Mouse (Mus musculus) lung, adult 2 months (tissue): ENCODE measurements around the gene Lyplal1.

Experiments
- CTCF ChIP-seq: fragments of 200-500 bp; IDR thresholded peaks from 2 replicates; pipeline ENCODE4 v1.5.1; 2011; ENCODE audit warnings: mild to moderate bottlenecking, low read length, control low read depth; ENCODE audit not compliant: insufficient read depth
- POLR2A ChIP-seq: fragments of 200-500 bp; IDR thresholded peaks from 2 replicates; pipeline ENCODE4 v1.6.1; 2011; ENCODE audit warnings: low read depth, mild to moderate bottlenecking, control low read depth, low read length, borderline replicate concordance; ENCODE audit errors: extremely low read depth

- TF ChIP-seq CTCF: no peak
- no peak for TF ChIP-seq POLR2A
Measured at GRCm38 (mm10) chr1:186163206-186163605, 46.1 kb upstream of the Lyplal1 start.
